Mouse (Mus musculus): ENCODE measurements at regions not wholly inside any gene's neighbourhood (a gene's known extent, or its start where the extent isn't known, plus 50 kb on each side); places are given as distances from the start of the nearest gene placed in this dataset.

GRCm38 (mm10) chr1:57267851-57268250 lies 109.6 kb upstream of the 1700066M21Rik start:
- ATAC-seq (ENCODE audit: poor library complexity, severe bottlenecking): no peak

- ATAC-seq (ENCODE audit: poor library complexity, severe bottlenecking): no peak
These were observed 107.6 kb upstream of the 1700066M21Rik start for GRCm38 (mm10) chr1:57269679-57270354.

- ATAC-seq (ENCODE audit: poor library complexity, severe bottlenecking): no peak
These were observed 104.8 kb upstream of the 1700066M21Rik start for GRCm38 (mm10) chr1:57272593-57272992.

- ATAC-seq (ENCODE audit: poor library complexity, severe bottlenecking): no peak
These were observed 95.9 kb upstream of the 1700066M21Rik start for GRCm38 (mm10) chr1:57281549-57281948.

- no peak for ATAC-seq (ENCODE audit: poor library complexity, severe bottlenecking)
These were observed 81.2 kb upstream of the 1700066M21Rik start for GRCm38 (mm10) chr1:57296186-57296585.

- no peak for ATAC-seq (ENCODE audit: poor library complexity, severe bottlenecking)
These were observed 78.9 kb upstream of the 1700066M21Rik start for GRCm38 (mm10) chr1:57298557-57298956.

- no peak for ATAC-seq (ENCODE audit: poor library complexity, severe bottlenecking)
These were observed 76.0 kb upstream of the 1700066M21Rik start for GRCm38 (mm10) chr1:57301260-57301979.

- ATAC-seq (ENCODE audit: poor library complexity, severe bottlenecking): no peak
These were observed 75.5 kb upstream of the 1700066M21Rik start for GRCm38 (mm10) chr1:57301980-57302331.

- ATAC-seq (ENCODE audit: poor library complexity, severe bottlenecking): no peak
These were observed 72.7 kb upstream of the 1700066M21Rik start for GRCm38 (mm10) chr1:57304757-57305156.

GRCm38 (mm10) chr1:57322535-57322934 lies 54.9 kb upstream of the 1700066M21Rik start:
- no peak for ATAC-seq (ENCODE audit: poor library complexity, severe bottlenecking)

- no peak for ATAC-seq (ENCODE audit: poor library complexity, severe bottlenecking)
These were observed 54.3 kb upstream of the 1700066M21Rik start for GRCm38 (mm10) chr1:57323118-57323517.

GRCm38 (mm10) chr1:57325585-57326165 lies 51.7 kb upstream of the 1700066M21Rik start:
- ATAC-seq (ENCODE audit: poor library complexity, severe bottlenecking): no peak
